Mouse (Mus musculus) heart, embryonic 12.5 days (tissue): ENCODE measurements at regions not wholly inside any gene's neighbourhood (a gene's known extent, or its start where the extent isn't known, plus 50 kb on each side); places are given as distances from the start of the nearest gene placed in this dataset.

Source experiments
- ATAC-seq: fragments of 200-750 bp; cut with Nextera tagmentation; 2 replicates; pipeline ENCODE4 v1.8.0; 2017; ENCODE audit warnings: moderate TSS enrichment, moderate library complexity; ENCODE audit not compliant: insufficient number of reproducible peaks, low FRiP score
- H3K27ac ChIP-seq: fragments of 300-500 bp; sonication (generic); 2 replicates; pipeline ENCODE4 v1.5.1; 2016; ENCODE audit warnings: mild to moderate bottlenecking, moderate library complexity; ENCODE audit not compliant: poor library complexity, severe bottlenecking
- H3K27me3 ChIP-seq: fragments of 300-500 bp; sonication (generic); replicated peaks from 2 replicates; pipeline ENCODE4 v1.6.1; 2016; ENCODE audit warnings: mild to moderate bottlenecking, moderate library complexity
- H3K36me3 ChIP-seq: fragments of 300-500 bp; sonication (generic); 2 replicates; pipeline ENCODE4 v1.6.1; 2016; ENCODE audit warnings: mild to moderate bottlenecking, moderate library complexity
- H3K4me1 ChIP-seq: fragments of 300-500 bp; sonication (generic); replicated peaks from 2 replicates; pipeline ENCODE4 v1.6.1; 2016; ENCODE audit warnings: mild to moderate bottlenecking
- H3K4me2 ChIP-seq: fragments of 300-500 bp; sonication (generic); 2 replicates; pipeline ENCODE4 v1.6.1; 2016; ENCODE audit warnings: mild to moderate bottlenecking, moderate library complexity
- H3K4me3 ChIP-seq: fragments of 300-500 bp; sonication (generic); 2 replicates; pipeline ENCODE4 v1.5.1; 2016; ENCODE audit warnings: mild to moderate bottlenecking
- H3K9ac ChIP-seq: fragments of 300-500 bp; sonication (generic); 2 replicates; pipeline ENCODE4 v1.6.1; 2016; ENCODE audit warnings: mild to moderate bottlenecking, moderate library complexity
- H3K9me3 ChIP-seq: fragments of 300-500 bp; sonication (generic); replicated peaks from 2 replicates; pipeline ENCODE4 v1.6.1; 2016; ENCODE audit warnings: mild to moderate bottlenecking, moderate library complexity
- WGBS: fragments of 180-500 bp; shearing (Covaris S2); methylation state at CpG from one replicate; pipeline ENCODE4 v1.1.7; 2016; 5-methylcytosine and 5-hydroxymethylcytosine counted together

- Histone ChIP-seq H3K36me3 (no peaks in the 10 kb centered on the region), H3K9me3 (no peaks in the 10 kb centered on the region), H3K27ac (no peak overlapping the region), H3K9ac (no peak overlapping the region), H3K27me3 (no peaks in the 10 kb centered on the region), H3K4me3 (no peak overlapping the region), H3K4me2 (no peak overlapping the region), H3K4me1 (0 out of 2 replicates have a peak, but pooled peaks cover 2% of the 10 kb centered on the region)
- ATAC-seq, result no peak
- 70% methylated on average over 7 of the region's 7 CpGs for WGBS
Measured at GRCm38 (mm10) chr7:95971863-95972262, 199.2 kb upstream of the Tenm4 start.

- Histone ChIP-seq H3K4me1 (0 out of 2 replicates have a peak, but pooled peaks cover 2% of the 10 kb centered on the region), H3K27me3 (no peaks in the 10 kb centered on the region), H3K4me2 (no peak overlapping the region), H3K4me3 (no peak overlapping the region), H3K9ac (no peak overlapping the region), H3K36me3 (no peaks in the 10 kb centered on the region), H3K9me3 (no peaks in the 10 kb centered on the region), H3K27ac (no peak overlapping the region)
- no peak for ATAC-seq
- WGBS, result 67% methylated on average over 2 of the region's 2 CpGs
Measured at GRCm38 (mm10) chr7:95974085-95974484, 197.0 kb upstream of the Tenm4 start.

- no peaks in the 10 kb centered on the region; the same call in 1 of the 2 replicates for H3K27me3 ChIP-seq
- H3K36me3 ChIP-seq, result no peaks in the 10 kb centered on the region
- WGBS, result 71% methylated on average over 10 of the region's 10 CpGs
- H3K4me1 ChIP-seq, result no peaks in the 10 kb centered on the region
- no peak for ATAC-seq
- no peak overlapping the region for H3K27ac ChIP-seq
- H3K9me3 ChIP-seq, result no peaks in the 10 kb centered on the region
- H3K9ac ChIP-seq, result no peak overlapping the region
- no peak overlapping the region for H3K4me3 ChIP-seq
- H3K4me2 ChIP-seq, result no peak overlapping the region
Measured at GRCm38 (mm10) chr7:95991250-95992032, 179.6 kb upstream of the Tenm4 start.

GRCm38 (mm10) chr7:95992033-95992516 is 179.0 kb upstream of the Tenm4 start:
- no peaks in the 10 kb centered on the region for H3K9me3 ChIP-seq

GRCm38 (mm10) chr7:95992521-95992920 is 178.5 kb upstream of the Tenm4 start:
- Histone ChIP-seq H3K9me3 (no peaks in the 10 kb centered on the region), H3K4me2 (no peak overlapping the region), H3K4me1 (no peaks in the 10 kb centered on the region), H3K36me3 (no peaks in the 10 kb centered on the region), H3K9ac (no peak overlapping the region), H3K27me3 (no peaks in the 10 kb centered on the region; the same call in 1 of the 2 replicates), H3K27ac (no peak overlapping the region), H3K4me3 (no peak overlapping the region)
- ATAC-seq, result no peak
- WGBS, result 77% methylated on average over 3 of the region's 3 CpGs

More at GRCm38 (mm10) chr7:95992033-95992516, 179.0 kb upstream of the Tenm4 start:
- no peak overlapping the region for H3K4me3 ChIP-seq
- ATAC-seq, result no peak
- H3K4me2 ChIP-seq, result no peak overlapping the region
- H3K27ac ChIP-seq, result no peak overlapping the region
- no peaks in the 10 kb centered on the region; the same call in 1 of the 2 replicates for H3K27me3 ChIP-seq
- no peaks in the 10 kb centered on the region for H3K36me3 ChIP-seq
- H3K4me1 ChIP-seq, result no peaks in the 10 kb centered on the region
- 76% methylated on average over 3 of the region's 3 CpGs for WGBS
- no peak overlapping the region for H3K9ac ChIP-seq

- WGBS, result 68% methylated on average over 3 of the region's 3 CpGs
- Histone ChIP-seq H3K4me3 (no peak overlapping the region), H3K9me3 (no peaks in the 10 kb centered on the region), H3K9ac (no peak overlapping the region), H3K27me3 (no peaks in the 10 kb centered on the region; the same call in 1 of the 2 replicates), H3K36me3 (no peaks in the 10 kb centered on the region), H3K27ac (no peak overlapping the region), H3K4me1 (no peaks in the 10 kb centered on the region), H3K4me2 (no peak overlapping the region)
- no peak for ATAC-seq
Measured at GRCm38 (mm10) chr7:95997190-95997589, 173.9 kb upstream of the Tenm4 start.

GRCm38 (mm10) chr7:95999189-95999588 is 171.9 kb upstream of the Tenm4 start:
- no peaks in the 10 kb centered on the region; the same call in 1 of the 2 replicates for H3K27me3 ChIP-seq
- WGBS, result 72% methylated on average over 4 of the region's 4 CpGs
- no peak for ATAC-seq
- no peak overlapping the region for H3K4me3 ChIP-seq
- no peak overlapping the region for H3K4me2 ChIP-seq
- H3K36me3 ChIP-seq, result no peaks in the 10 kb centered on the region
- H3K4me1 ChIP-seq, result peaks cover 7% of the 10 kb centered on the region; the same call in 1 of the 2 replicates
- no peak overlapping the region for H3K9ac ChIP-seq
- no peak overlapping the region for H3K27ac ChIP-seq
- no peaks in the 10 kb centered on the region for H3K9me3 ChIP-seq

GRCm38 (mm10) chr7:96002401-96002800 is 168.6 kb upstream of the Tenm4 start:
- ATAC-seq, result no peak
- Histone ChIP-seq H3K36me3 (no peaks in the 10 kb centered on the region), H3K4me1 (peaks cover 8% of the 10 kb centered on the region; the same call in 1 of the 2 replicates), H3K27ac (no peak overlapping the region), H3K9ac (no peak overlapping the region), H3K27me3 (no peaks in the 10 kb centered on the region), H3K4me3 (no peak overlapping the region), H3K9me3 (no peaks in the 10 kb centered on the region), H3K4me2 (no peak overlapping the region)
- 65% methylated on average over 5 of the region's 5 CpGs for WGBS

- no peaks in the 10 kb centered on the region for H3K27me3 ChIP-seq
- no peak overlapping the region for H3K4me2 ChIP-seq
- no peak overlapping the region for H3K27ac ChIP-seq
- H3K4me1 ChIP-seq, result peaks cover 8% of the 10 kb centered on the region; the same call in 1 of the 2 replicates
- 80% methylated on average over 2 of the region's 2 CpGs for WGBS
- H3K9me3 ChIP-seq, result no peaks in the 10 kb centered on the region
- H3K9ac ChIP-seq, result no peak overlapping the region
- no peak overlapping the region for H3K4me3 ChIP-seq
- no peak for ATAC-seq
- H3K36me3 ChIP-seq, result no peaks in the 10 kb centered on the region
Measured at GRCm38 (mm10) chr7:96006299-96006698, 164.7 kb upstream of the Tenm4 start.

- Histone ChIP-seq H3K4me1 (no peaks in the 10 kb centered on the region), H3K9me3 (no peaks in the 10 kb centered on the region), H3K36me3 (no peaks in the 10 kb centered on the region), H3K4me2 (no peak overlapping the region), H3K4me3 (no peak overlapping the region), H3K9ac (no peak overlapping the region), H3K27me3 (no peaks in the 10 kb centered on the region), H3K27ac (no peak overlapping the region)
- WGBS, result 69% methylated on average over 5 of the region's 5 CpGs
- ATAC-seq, result no peak
Measured at GRCm38 (mm10) chr7:96013008-96013407, 158.0 kb upstream of the Tenm4 start.

- no peak for ATAC-seq
- Histone ChIP-seq H3K4me1 (no peaks in the 10 kb centered on the region), H3K27me3 (no peaks in the 10 kb centered on the region; the same call in 1 of the 2 replicates), H3K4me2 (no peak overlapping the region), H3K27ac (no peak overlapping the region), H3K4me3 (no peak overlapping the region), H3K9ac (no peak overlapping the region), H3K9me3 (no peaks in the 10 kb centered on the region), H3K36me3 (no peaks in the 10 kb centered on the region)
- 66% methylated on average over 6 of the region's 6 CpGs for WGBS
Measured at GRCm38 (mm10) chr7:96017112-96017884, 153.7 kb upstream of the Tenm4 start.
